Mouse (Mus musculus): ENCODE measurements around the gene Kiss1. TPM values are rescaled to one million over a fixed set of nuclear protein-coding genes. Genes with fewer than 3 reads are reported as not detected.

Gene Kiss1
- total and polyA plus RNA-seq, 3 experiments = not detected

GRCm38 (mm10) chr1:133329638-133329964, 7.9 kb downstream of the Kiss1 start:
- dilution Hi-C loops (cut with MboI; ENCODE audit: extremely low pct_ligation_motif_present, extremely low pct_unique_long_range_greater_than_20kb, low sequenced_read_pairs) = no loop called here
- no peak overlapping the region for H3K4me2 ChIP-seq (ENCODE audit: insufficient read depth, low read depth, poor library complexity, severe bottlenecking)
- H3K27ac ChIP-seq (ENCODE audit: insufficient read depth, low read depth) = no peak overlapping the region
- no peak for TF ChIP-seq MEF2A (IDR thresholded peaks at IDR 0.05; ENCODE audit: borderline replicate concordance, low read depth, low read length)
- no peak for TF ChIP-seq IRF4 (IDR thresholded peaks at IDR 0.05; ENCODE audit: low read depth, low read length)
- no peak for TF ChIP-seq ZNF384 (IDR thresholded peaks at IDR 0.05; ENCODE audit: low read depth, low read length)
- no peak overlapping the region for H3K9ac ChIP-seq (ENCODE audit: insufficient read depth, low read depth)
- no peak overlapping the region for H3K4me3 ChIP-seq (replicated peaks in 1 of 3; ENCODE audit: low read depth in 2 of 3, low read length in 2 of 3, poor library complexity in 1 of 3)
- no peak for DNase-seq (ENCODE audit: extremely low read depth)
- H3K36me3 ChIP-seq (replicated peaks in 1 of 2; ENCODE audit: control insufficient read depth in 1 of 2, insufficient read depth in 1 of 2, low read length in 1 of 2) = no peaks in the 10 kb centered on the region
- peaks cover 77% of the 10 kb centered on the region for H3K27me3 ChIP-seq (replicated peaks)
- no peaks in the 10 kb centered on the region for H3K79me2 ChIP-seq (replicated peaks; ENCODE audit: control insufficient read depth, extremely low read depth, insufficient read depth, poor library complexity, severe bottlenecking)
- no peaks in the 10 kb centered on the region for H3K4me1 ChIP-seq (ENCODE audit: control insufficient read depth in 1 of 2, insufficient read depth in 2 of 2)
- H3K9me3 ChIP-seq (replicated peaks; ENCODE audit: low read length) = peaks cover 6% of the 10 kb centered on the region
- in situ Hi-C loops (cut with MboI; ENCODE audit: low pct_ligation_motif_present, low pct_unique_long_range_greater_than_20kb, low sequenced_read_pairs) = loop anchor here (10.0 kb wide), 1 partner anchor 275 kb away; no protein-coding TSS in a partner anchor

GRCm38 (mm10) chr1:133331142-133331541, 9.5 kb downstream of the Kiss1 start:
- in situ Hi-C loops (cut with MboI; ENCODE audit: low pct_ligation_motif_present, low pct_unique_long_range_greater_than_20kb, low sequenced_read_pairs) (no loop called here), dilution Hi-C loops (cut with MboI; ENCODE audit: extremely low pct_ligation_motif_present, extremely low pct_unique_long_range_greater_than_20kb, low sequenced_read_pairs) (no loop called here)
- Histone ChIP-seq H3K79me2 (replicated peaks; ENCODE audit: control insufficient read depth, extremely low read depth, insufficient read depth, poor library complexity, severe bottlenecking) (no peaks in the 10 kb centered on the region), H3K9me3 (replicated peaks; ENCODE audit: low read length) (peaks cover 6% of the 10 kb centered on the region), H3K27ac (ENCODE audit: insufficient read depth, low read depth) (no peak overlapping the region), H3K36me3 (replicated peaks in 1 of 2; ENCODE audit: control insufficient read depth in 1 of 2, insufficient read depth in 1 of 2, low read length in 1 of 2) (no peaks in the 10 kb centered on the region), H3K4me1 (ENCODE audit: control insufficient read depth in 1 of 2, insufficient read depth in 2 of 2) (no peaks in the 10 kb centered on the region), H3K9ac (ENCODE audit: insufficient read depth, low read depth) (no peak overlapping the region), H3K4me3 (replicated peaks in 1 of 3; ENCODE audit: low read depth in 2 of 3, low read length in 2 of 3, poor library complexity in 1 of 3) (no peak overlapping the region), H3K4me2 (ENCODE audit: insufficient read depth, low read depth, poor library complexity, severe bottlenecking) (no peak overlapping the region), H3K27me3 (replicated peaks) (peaks cover 78% of the 10 kb centered on the region)
- DNase-seq (ENCODE audit: extremely low read depth) = no peak
- TF ChIP-seq UBTF (IDR thresholded peaks at IDR 0.05; ENCODE audit: low read depth, low read length) (no peak), MXI1 (IDR thresholded peaks at IDR 0.05; ENCODE audit: low read depth, low read length) (no peak), USF1 (IDR thresholded peaks at IDR 0.05; ENCODE audit: low read depth, low read length) (no peak), HCFC1 (IDR thresholded peaks at IDR 0.05; ENCODE audit: low read depth, low read length) (no peak), ZKSCAN1 (IDR thresholded peaks at IDR 0.05; ENCODE audit: borderline replicate concordance, low read depth, low read length) (no peak), MAX (IDR thresholded peaks at IDR 0.05; ENCODE audit: low read length) (no peak), MAZ (IDR thresholded peaks at IDR 0.05; ENCODE audit: low read depth, low read length) (no peak), PAX5 (IDR thresholded peaks at IDR 0.05; ENCODE audit: low read length) (no peak), NRF1 (IDR thresholded peaks at IDR 0.05; ENCODE audit: low read depth, low read length) (no peak), EP300 (IDR thresholded peaks at IDR 0.05; ENCODE audit: low read length) (no peak), SIN3A (IDR thresholded peaks at IDR 0.05; ENCODE audit: low read length) (no peak), USF2 (conservative IDR thresholded peaks at IDR 0.05; ENCODE audit: low read depth, low read length) (no peak), SMC3 (IDR thresholded peaks at IDR 0.05; ENCODE audit: low read depth, low read length) (no peak), RCOR1 (conservative IDR thresholded peaks at IDR 0.05; ENCODE audit: low read depth, low read length) (no peak), MEF2A (IDR thresholded peaks at IDR 0.05; ENCODE audit: borderline replicate concordance, low read depth, low read length) (no peak), TBP (conservative IDR thresholded peaks at IDR 0.05; ENCODE audit: low read depth, low read length) (no peak), ELF1 (IDR thresholded peaks at IDR 0.05; ENCODE audit: low read depth, low read length) (no peak), IRF4 (IDR thresholded peaks at IDR 0.05; ENCODE audit: low read depth, low read length) (no peak), ETS1 (conservative IDR thresholded peaks at IDR 0.05; ENCODE audit: low read depth, low read length) (no peak), ZMIZ1 (IDR thresholded peaks at IDR 0.05; ENCODE audit: low read depth, low read length) (no peak)

All from CH12.LX (cell line).